Mouse (Mus musculus) lung, postnatal 10 days (tissue): ENCODE data around the gene Gm10073.
"Not testable (repeated sequence)": the region's sequence is repeated elsewhere in the genome, so short reads cannot be mapped to it uniquely, and the experiment has no call there.

Experiments used
- DNase-seq: peaks from one replicate; pipeline ENCODE4 v3.0.0; 2021

Gm10073 gene

GRCm38 (mm10) chr8:106573168-106573567 lies at the start of gene Gm10073:
Gene Gm10073 (minus strand): TSS chr8:106573461.
- not testable (repeated sequence) for DNase-seq

DNA sequence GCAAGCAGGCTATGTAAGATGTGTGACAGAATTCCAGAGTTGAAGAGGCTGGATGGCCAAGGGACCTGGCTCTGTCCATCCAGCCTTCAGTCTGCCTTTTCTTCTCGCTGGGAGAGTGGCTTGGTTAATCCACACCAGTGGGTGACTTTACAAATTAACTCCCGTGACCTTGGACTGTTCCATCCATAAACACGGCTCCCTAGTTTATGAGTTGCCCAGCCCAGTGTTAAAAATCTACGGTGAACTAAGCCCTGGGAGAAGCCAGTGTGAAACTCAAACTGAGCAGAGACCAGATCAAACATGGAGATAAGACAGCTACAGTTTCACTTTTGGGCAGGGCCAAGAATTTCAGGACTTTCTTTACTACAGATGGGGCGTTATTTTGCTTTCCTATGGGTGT lies 49.8 kb upstream of the Gm10073 start:
- DNase-seq = no peak

- DNase-seq = no peak
Observed at GRCm38 (mm10) chr8:106620488-106620887, 47.2 kb upstream of the Gm10073 start.

- DNase-seq = peak; percentile 88
Observed at GRCm38 (mm10) chr8:106619549-106620245, 46.4 kb upstream of the Gm10073 start.

DNA sequence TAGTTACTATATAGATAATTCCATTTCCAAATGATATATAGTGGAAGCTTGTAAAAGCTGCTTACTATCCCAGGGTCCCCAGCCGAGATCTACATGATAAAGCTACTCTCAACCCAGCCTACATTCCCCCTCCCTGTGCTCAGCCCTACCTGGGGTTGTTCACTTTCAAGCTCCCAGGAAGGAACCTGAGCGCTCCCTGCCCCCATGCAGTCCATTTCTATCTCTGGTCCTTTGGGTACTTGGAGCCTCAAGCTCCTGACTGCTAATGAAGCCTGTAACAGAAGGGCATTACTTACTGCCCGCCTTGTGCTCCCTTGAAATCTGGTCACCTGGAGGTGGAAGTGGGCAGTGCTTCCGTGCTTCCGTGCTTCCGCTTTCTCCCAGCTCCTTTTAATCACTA lies 45.1 kb upstream of the Gm10073 start:
- no peak for DNase-seq

DNA sequence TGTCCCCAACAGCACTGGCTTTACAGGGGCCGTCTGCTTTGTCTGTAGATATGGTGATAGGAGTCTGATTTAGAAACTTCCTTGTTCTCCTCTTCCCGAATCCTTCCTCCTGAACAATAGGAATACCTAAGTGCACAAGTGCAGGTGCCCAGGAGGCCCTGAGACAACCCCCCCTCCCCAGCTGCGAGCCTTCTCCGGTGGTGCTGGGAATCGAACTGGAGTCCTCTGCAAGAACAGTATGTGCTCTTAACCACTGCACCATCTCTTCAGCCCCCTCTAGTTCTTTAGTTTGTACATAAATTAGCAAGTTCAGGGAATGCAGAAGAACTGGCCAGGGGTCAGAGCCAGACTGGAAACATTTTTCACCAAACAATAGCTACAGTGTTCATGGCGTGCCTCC lies 44.6 kb upstream of the Gm10073 start:
- no peak for DNase-seq

DNA sequence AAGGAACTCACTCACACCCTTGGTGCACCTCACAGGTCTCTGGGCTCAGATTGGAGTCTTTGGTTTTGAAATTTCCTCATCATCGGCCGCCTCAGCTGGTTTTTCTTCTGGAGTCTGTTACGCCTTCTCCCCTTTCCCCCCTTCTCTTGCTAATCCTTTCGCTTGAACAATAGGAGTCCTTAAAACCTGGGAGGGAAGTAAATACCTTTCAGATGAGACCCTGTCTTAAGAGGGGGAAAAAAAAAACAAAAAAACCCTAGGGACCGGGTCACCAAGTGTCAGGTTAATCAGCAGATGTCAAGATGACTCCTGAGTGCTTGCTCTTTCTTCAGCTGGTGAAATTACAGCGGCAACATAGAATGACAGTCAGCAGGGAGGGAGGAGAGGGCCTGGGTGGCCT lies 43.9 kb upstream of the Gm10073 start:
- no peak for DNase-seq

- DNase-seq = no peak
Observed at GRCm38 (mm10) chr8:106616679-106617078, 43.4 kb upstream of the Gm10073 start.

GRCm38 (mm10) chr8:106615661-106616299 lies 42.5 kb upstream of the Gm10073 start:
- peak; percentile 32 for DNase-seq

GRCm38 (mm10) chr8:106614704-106615103 lies 41.4 kb upstream of the Gm10073 start:
- DNase-seq = no peak

GRCm38 (mm10) chr8:106612047-106612446 lies 38.8 kb upstream of the Gm10073 start:
- no peak for DNase-seq

- peak; percentile 55 for DNase-seq
Observed at GRCm38 (mm10) chr8:106610958-106611640, 37.8 kb upstream of the Gm10073 start.

DNA sequence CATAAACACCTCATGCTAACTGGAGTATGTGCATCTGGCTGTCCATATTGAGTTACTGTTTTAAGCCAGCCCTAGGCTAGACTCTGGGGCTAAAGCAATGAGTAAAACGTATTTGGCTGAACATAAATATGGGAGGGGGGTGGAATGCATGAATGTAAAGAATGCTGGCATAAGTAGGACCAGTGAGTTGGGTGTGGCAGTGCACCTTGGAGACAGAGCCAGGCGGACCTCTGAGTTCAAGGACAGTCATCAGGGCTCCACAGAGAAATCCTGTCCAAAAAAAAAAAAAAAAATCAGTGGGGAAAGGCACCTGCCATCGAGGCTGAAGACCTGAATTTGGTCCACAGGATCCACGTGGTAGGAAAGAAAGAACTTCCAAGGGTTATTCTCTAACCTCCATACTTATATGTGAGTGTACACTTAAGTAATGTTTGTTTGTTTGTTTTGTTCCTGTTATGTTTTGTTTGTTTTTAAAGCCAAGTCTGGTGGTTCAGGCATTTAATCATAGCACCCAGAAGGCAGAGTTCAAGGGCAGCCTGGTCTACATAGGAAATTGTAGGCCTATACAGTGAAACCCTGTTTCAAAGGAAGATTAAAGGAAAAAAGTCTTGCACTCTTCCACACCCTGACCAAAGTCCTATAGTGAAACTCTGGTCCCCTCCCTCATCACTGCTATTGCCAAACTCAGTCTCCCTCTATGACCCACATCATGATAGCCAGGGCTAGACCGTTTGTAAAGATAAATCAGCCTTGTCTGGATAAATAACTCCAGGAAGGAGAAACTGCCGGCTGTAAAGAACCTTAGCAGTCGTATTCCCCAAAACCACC lies 36.0 kb upstream of the Gm10073 start:
- DNase-seq = no peak

DNA sequence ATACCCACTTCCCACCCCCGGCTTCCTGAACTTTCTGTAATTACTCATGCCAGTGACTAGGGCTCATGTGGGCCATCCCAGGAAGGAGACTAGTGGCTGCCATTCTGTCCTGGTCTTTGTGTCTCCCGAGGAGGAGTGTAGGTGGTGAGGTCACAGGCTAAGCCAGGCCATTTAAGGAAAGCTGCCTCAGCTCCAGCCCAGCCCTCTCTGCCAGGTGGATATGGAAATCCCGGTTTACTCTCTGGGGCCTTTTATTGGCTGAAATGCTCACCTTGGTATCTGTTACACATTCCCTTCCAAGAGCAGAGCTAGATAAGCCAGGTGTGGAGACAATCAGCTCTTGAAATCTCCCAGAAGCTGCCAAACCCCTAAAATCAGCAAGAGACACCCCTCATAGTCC lies 35.2 kb upstream of the Gm10073 start:
- no peak for DNase-seq

DNA sequence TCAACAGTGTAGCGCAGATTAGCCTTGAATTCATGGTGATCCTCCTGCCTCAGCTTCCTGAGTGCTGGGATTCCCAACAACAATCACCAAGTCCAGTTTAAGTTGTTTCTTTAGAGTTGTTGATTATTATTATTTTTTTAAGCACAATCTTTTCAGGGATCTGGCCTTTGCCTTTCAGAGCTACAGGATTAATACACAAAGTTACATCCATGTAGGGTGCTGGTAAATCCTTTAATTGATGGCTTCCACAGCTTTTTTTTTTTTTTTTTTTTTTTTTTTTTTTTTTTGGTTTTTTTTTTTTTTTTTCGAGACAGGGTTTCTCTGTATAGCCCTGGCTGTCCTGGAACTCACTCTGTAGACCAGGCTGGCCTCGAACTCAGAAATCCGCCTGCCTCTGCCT lies 34.5 kb upstream of the Gm10073 start:
- not testable (repeated sequence) for DNase-seq

DNA sequence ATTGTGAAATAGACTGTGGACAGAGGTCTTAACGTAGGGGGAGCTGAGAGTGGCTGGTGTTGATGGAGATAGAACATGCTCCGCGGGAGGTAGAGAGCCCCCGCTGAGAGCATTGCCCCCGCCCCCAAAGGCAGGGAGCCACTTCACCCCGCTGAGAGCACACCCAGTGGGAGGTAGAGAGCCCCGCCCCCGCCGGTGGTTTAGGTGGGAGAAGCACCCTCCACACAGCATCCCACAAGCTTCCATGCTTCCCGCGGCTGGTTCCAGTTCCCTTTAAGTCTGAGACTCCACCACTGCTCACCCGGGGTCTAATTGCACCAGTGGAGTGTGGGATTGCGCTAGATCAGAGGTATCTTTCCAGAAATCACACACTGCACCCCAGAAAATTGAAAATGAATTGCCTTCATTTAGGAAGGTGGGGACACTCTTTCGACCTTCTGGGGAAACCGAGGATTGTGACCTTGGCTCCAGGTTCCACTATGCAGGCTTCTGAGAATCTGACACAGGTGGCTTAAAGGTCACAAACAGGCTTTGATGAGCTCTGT lies 33.4 kb upstream of the Gm10073 start:
- DNase-seq = no peak

GRCm38 (mm10) chr8:106606121-106606520 lies 32.9 kb upstream of the Gm10073 start:
- DNase-seq = no peak

DNA sequence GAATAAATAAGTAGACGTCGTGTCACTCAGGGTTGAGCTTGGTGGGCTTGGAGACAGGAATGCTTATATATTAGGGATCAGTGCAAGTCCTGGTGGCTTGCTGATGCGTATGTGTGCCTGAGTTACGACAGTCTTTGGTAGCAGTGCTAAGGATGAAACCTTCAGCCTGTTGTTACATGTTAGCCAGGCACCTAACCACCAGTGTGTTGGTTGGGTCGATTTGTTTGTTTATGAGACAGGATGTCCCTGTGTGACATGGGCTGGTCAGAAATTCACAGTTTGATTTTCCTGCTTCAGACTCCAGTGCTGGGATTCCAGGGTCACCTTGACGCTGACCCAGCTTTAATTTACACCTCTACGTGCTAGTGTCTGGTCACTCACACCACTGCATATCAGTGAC lies 32.4 kb upstream of the Gm10073 start:
- no peak for DNase-seq

GRCm38 (mm10) chr8:106603933-106604332 lies 30.7 kb upstream of the Gm10073 start:
- DNase-seq = no peak

- peak; percentile 84 for DNase-seq
Observed at GRCm38 (mm10) chr8:106603131-106603819, 30.0 kb upstream of the Gm10073 start, which contains the start of gene Cdh1. Gene Cdh1 (plus strand): TSS chr8:106603351.

- no peak for DNase-seq
Observed at GRCm38 (mm10) chr8:106599265-106599979, 26.2 kb upstream of the Gm10073 start.
